Mouse (Mus musculus) liver, adult 2 months (tissue): Measurements from ENCODE around the gene Gm10220.

Experiments used
- CTCF ChIP-seq: fragments of 200-500 bp; IDR thresholded peaks from 2 replicates; pipeline ENCODE4 v1.5.1; 2011; ENCODE audit warnings: low read depth, low read length, control low read depth
- POLR2A ChIP-seq: fragments of 200-500 bp; IDR thresholded peaks from 2 replicates; pipeline ENCODE4 v1.6.1; 2011; ENCODE audit warnings: low read length, control low read depth; ENCODE audit not compliant: insufficient read depth; ENCODE audit errors: extremely low read depth

DNA sequence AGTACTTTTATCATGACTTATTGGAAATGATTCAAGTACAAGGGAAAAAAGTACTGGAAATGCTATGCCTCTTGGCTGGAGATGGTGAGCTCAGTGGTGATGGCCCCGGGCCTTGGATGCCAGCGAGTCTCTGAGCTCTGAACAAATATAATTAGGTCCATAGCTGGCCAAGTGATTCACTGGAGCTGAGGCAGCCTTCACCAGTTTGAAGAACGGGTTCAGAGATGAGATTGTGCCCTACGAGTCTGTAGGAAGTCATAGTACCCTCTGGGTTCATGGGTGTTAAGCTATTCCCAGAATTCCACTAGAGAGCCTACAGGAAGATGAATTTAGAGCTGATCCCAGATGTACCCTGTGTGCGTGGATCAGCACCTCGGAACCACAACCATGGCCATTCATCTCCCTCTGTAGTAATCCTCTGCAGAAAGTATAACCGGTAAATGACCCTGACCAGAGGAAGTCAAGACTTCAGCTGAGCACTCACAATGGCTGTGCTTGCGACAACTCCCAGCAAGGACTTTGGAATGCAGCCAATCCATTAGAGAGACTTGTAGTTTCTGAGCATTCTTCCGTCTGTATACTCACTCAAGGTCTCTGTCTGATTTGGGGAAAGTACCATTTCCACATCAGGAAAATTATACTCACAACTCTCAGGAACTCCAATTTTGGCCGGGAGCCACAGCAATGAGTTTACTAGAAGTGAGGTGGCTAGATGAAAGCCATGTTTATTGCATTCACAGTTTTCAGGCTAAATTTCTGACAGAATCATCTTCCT is 36.4 kb upstream of the Gm10220 start:
- TF ChIP-seq CTCF (no peak), POLR2A (no peak)
